Mouse (Mus musculus): ENCODE measurements around the gene Cd44.

Gene Cd44

GRCm38 (mm10) chr2:102913833-102914545 lies 12.5 kb upstream of the Cd44 start:
- no peak for DNase-seq (ENCODE audit: low spot score)

DNA sequence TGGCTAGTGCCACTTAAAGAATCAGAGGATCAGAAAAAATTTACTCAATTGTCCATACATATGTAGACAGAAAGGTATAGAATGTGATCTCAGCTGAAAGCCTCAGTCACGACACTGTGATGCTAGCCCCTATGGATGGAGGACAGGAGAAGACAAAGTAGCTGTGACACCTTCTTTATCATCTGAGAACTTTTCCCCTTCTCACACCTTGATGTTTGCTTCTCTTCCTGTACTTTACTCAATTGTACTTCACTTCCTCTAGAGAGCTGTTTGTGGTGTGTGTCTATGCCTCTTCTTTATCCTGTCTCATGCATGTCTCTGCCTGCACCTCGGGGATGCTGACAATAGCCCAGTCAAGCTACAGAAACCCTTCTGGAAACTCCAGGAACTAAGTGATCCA lies 11.5 kb upstream of the Cd44 start:
- no peak for DNase-seq (ENCODE audit: low spot score)

DNA sequence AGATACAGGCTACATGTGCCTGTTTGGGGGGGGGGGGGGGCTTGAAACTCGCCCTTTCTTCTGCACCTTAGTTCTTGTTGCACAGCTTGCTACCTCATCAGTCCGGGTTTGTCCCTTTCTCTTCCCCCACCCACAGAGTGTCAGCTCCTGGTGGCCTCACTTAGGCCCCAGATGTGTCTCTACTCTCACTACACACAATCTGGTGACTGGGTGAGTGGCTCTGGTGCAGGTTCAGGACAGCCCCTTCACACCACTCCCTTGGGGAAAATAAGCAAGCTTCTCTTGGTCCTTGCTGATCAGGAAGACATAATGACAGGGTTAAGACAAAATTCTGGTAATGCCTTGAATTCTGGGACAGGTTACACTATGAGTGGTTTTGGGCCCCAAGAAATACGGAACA lies 11.0 kb upstream of the Cd44 start:
- no peak for DNase-seq (ENCODE audit: low spot score)

DNA sequence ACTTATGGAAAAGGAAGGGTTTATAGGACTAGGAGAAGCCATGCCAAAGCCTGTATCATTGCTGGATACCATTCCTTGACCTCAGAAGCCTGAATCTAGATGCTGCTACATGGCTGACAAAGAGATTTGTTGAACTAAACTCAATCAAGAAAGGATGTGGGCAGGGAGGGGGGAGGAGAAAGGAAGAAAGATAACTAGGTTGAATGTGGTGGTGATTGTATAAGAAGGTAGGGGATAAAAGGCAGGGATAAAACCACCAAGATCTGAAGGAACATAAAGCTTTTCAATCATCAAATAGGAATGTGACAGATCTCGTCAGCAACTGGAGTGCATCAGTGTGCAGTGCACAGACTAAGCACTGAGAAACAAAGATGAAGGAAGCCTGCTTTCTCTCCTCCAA lies 7.9 kb upstream of the Cd44 start:
- DNase-seq (ENCODE audit: low spot score) = no peak

DNA sequence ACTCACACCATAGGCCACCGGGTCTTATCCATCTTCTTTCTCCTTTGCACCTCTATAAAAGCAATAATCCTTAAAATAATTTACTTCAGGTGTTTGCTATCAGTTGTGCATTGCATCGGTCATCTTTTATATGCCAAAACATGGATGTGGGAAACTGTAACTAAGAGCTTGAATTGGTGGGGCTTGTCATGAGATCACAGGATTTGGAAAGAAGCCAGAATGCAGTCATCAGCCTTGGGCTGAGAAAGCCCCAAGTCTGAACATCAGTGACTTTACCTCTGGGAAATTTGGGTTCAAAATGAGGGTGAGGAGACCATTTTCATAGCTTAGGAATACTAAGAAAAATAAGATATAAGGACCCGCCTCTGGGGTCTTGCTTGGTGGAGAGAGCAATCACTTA lies 4.1 kb upstream of the Cd44 start:
- DNase-seq (ENCODE audit: low spot score) = no peak

DNA sequence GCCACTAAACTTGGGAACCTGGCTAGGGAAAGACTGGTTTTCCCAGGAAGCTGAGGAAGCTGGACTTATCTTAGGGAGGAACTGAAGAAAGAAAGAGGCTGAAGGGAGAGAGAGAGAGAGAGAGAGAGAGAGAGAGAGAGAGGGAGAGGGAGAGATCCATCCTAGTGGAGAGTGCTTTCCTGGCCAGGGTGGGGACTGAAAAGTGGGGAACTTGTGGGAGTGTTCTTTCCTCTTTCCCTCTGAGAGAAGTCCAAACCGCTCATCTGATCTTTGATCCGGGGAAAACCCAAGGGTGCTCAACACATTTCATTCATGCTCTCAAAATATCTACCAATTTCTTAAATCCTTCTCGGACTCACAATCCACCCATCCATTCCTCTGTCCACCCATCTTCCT lies 361 bp upstream of the Cd44 start:
- no peak for DNase-seq (ENCODE audit: low spot score)

GRCm38 (mm10) chr2:102900230-102900721 lies 1.2 kb downstream of the Cd44 start:
- no peak for DNase-seq (ENCODE audit: low spot score)

GRCm38 (mm10) chr2:102899238-102899637 lies 2.2 kb downstream of the Cd44 start:
- DNase-seq (ENCODE audit: low spot score) = no peak

DNA sequence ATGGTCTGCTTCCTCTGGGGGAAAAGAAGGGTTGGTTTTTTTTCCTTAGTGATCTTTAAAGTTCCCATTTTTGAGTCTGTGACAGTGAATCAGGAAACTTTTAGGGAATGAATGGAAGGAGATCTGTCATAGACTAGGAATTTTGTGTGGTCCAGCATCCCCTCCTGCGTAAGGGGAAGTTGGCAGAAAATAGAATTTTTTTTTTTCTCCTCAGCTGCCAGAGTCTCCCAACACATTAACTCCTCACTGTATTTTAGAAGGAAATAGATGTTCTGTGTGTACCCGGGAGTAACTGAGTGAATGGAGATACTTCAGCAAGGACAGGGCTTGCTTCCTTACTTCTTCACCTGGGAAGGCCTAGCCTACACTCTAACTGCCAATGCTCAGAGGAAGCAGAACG lies 2.9 kb downstream of the Cd44 start:
- no peak for DNase-seq (ENCODE audit: low spot score)

DNA sequence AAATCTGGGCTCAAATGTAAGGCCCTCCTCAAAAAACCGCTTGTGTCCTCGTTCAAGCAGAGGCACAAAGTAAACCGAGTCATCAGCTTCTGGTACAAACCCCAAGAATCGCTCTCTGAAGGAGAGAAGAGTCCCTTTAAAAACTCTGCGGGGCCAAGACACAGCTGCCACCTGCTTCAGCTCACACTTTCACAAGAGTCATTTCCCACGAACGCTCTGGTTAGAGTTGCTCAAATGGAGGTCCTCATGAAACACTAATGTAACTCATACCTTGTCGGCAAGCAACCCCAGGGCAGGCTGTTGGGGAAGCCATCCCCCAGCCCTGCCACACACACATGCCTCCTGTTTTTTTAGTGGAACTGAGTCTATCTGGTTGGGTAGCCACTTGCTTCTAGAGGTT lies 5.3 kb downstream of the Cd44 start:
- DNase-seq (ENCODE audit: low spot score) = no peak

DNA sequence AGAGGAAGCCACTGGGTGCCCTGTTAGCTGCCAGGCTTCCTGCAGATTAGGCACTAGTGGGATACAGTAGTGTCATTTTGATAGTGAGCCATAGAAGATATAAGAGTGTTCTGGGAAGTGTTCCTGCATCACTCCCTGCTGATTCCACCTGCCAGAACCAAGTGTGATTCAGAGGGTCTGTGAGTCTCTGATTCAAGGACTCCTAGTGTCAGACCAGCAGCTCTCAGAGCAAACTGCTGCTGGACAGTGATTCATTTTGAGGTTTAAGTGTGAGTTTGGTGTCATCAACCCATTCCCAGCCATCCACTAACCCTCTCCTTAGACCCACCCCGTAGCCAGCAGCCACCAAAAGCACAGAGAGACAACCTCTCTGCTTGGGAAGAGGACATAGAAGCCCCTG lies 6.3 kb downstream of the Cd44 start:
- no peak for DNase-seq (ENCODE audit: low spot score)

- no peak for DNase-seq (ENCODE audit: low spot score)
These were observed 6.7 kb downstream of the Cd44 start for GRCm38 (mm10) chr2:102894785-102895184.

- no peak for DNase-seq (ENCODE audit: low spot score)
These were observed 12.7 kb downstream of the Cd44 start for GRCm38 (mm10) chr2:102888688-102889225.

DNA sequence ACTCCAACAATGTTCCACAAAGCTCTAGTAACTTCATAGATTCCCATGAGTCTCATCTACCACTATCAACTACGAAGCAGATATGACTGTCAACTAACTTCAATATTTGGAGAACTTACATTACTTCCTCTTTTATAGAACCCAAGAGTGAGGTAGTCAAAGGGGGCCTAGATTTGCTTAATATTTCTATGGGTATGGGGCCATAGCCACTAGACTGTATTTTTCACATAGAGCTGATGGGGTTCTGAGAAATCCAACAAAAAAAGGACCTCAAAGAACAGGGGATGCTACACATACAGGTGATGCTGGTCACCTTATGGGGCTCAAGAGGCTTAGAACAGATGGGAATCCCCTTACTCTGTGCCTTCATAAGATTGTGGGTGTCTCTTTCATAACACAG lies 14.3 kb downstream of the Cd44 start:
- DNase-seq (ENCODE audit: low spot score) = no peak

DNA sequence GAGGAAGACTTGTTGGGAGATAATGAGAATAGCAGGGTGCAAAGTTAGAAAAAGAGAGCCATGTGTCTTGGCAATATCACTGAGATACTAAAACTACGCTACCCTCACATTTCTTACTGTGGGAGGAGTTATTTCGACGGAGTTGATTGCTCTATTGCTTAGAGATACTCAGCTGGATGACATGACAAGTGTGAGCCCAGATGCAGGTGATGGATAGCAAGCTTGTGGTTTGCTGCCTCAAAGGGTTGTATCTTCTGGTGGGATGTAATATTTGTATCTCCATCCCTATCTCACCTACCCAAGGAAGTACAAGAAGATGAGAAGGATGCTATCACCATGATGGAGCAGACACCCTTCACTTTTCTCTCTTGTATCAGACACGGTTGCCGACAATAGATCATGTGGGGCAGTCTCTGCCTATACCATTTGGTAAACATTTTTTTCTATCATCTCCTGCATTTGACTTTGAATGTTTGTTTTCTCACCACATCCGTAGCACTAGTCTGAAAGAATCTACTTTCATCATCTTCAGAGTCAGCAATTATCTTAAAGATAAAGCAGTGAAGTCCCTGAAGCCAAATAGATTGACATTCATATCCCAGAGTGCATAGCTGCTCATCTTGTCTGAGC lies 15.0 kb downstream of the Cd44 start:
- no peak for DNase-seq (ENCODE audit: low spot score)

- DNase-seq (ENCODE audit: low spot score) = no peak
These were observed 18.7 kb downstream of the Cd44 start for GRCm38 (mm10) chr2:102882597-102883272.

GRCm38 (mm10) chr2:102882004-102882588 lies 19.4 kb downstream of the Cd44 start:
- no peak for DNase-seq (ENCODE audit: low spot score)

GRCm38 (mm10) chr2:102878513-102878912 lies 23.0 kb downstream of the Cd44 start:
- no peak for DNase-seq (ENCODE audit: low spot score)

DNA sequence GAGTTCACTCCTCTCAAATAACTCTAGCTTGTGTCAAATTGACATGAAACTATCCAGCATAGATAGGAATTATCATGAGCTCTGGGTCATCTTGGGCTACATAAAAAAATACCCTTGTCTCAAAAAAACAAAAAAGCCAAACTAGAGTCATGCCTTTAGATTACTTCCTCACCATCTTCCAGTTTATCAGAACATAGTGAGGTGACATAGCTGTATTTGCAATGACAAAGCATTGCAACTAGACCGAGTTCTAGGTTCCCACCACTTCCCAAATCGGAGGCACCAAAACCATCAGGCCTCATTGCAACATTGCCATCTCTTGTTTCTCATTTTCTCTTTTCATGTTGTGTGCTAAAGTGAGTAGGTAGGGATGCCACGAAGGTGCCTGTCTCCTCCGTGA lies 24.0 kb downstream of the Cd44 start:
- DNase-seq (ENCODE audit: low spot score) = no peak

GRCm38 (mm10) chr2:102876141-102876540 lies 25.3 kb downstream of the Cd44 start:
- no peak for DNase-seq (ENCODE audit: low spot score)

DNA sequence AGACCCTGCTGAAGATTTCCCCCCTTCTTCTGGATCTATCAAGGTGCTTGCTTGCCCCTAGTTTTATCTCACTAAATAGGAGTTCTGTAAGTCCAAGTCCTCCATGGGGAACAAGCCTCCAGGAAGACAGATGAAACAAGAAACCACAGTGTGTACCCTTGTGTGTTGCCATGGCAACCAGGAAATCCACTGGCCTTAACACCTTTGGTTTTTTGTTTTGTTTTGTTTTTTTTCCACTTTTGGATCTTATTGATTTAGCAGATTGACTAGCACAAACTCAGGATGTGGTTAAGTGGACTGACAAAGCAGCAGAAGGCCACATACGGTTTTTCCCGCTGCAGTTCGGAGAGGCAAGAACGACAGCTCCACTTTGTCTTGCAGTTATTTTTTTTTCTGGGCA lies 27.6 kb downstream of the Cd44 start:
- no peak for DNase-seq (ENCODE audit: low spot score)

DNA sequence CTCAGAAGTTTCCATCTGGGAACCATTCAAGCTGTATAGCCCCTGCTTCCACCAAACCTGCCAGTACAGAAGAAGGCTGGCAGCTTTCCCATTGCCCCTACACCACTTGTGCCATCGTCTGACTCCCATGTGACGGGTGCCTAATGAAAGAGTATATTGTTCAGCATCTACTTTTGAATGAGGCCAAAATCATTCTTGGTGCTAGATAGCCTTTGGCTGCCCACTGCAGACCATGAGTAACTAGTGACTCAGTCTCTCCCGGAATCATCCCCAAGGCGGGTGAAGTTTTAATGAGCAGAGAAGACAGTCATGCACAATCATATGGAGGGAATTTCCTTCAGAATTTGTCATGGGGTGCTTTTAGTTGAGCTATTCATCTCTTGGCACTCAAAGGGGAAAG lies 28.3 kb downstream of the Cd44 start:
- no peak for DNase-seq (ENCODE audit: low spot score)

GRCm38 (mm10) chr2:102872436-102872835 lies 29.0 kb downstream of the Cd44 start:
- no peak for DNase-seq (ENCODE audit: low spot score)

All from retina, embryonic 14.5 days (tissue).